Mouse (Mus musculus) embryonic fibroblast, embryonic 13.5 days (primary cell): ENCODE measurements around the gene Ralgps2. TPM values are rescaled to one million over a fixed set of nuclear protein-coding genes. Genes with fewer than 3 reads are reported as not detected.

Experiments used
- H3K27ac ChIP-seq: 2 replicates; pipeline ENCODE4 v1.5.1; 2012; ENCODE audit warnings: low read length, control low read depth, inconsistent platforms; ENCODE audit not compliant: insufficient read depth
- H3K4me1 ChIP-seq: 2 replicates; pipeline ENCODE4 v1.6.1; 2011; ENCODE audit warnings: low read length; ENCODE audit not compliant: control insufficient read depth, insufficient read depth
- H3K4me3 ChIP-seq: 2 replicates; pipeline ENCODE4 v1.5.1; 2011; ENCODE audit warnings: mild to moderate bottlenecking, control low read depth, low read length; ENCODE audit not compliant: insufficient read depth
- CTCF ChIP-seq: IDR thresholded peaks from 2 replicates; pipeline ENCODE4 v1.5.1; 2011; ENCODE audit warnings: mild to moderate bottlenecking, control low read depth, low read length, moderate library complexity, borderline replicate concordance; ENCODE audit not compliant: insufficient read depth
- POLR2A ChIP-seq: IDR thresholded peaks from 2 replicates; pipeline ENCODE4 v1.6.1; 2011; ENCODE audit warnings: low read depth, mild to moderate bottlenecking, control low read depth, low read length, moderate library complexity
- polyA plus RNA-seq: library from polyadenylated mRNA; stranded (reverse); fragments of >200 nt; gene quantifications from 2 replicates; pipeline ENCODE4 v1.2.4, GENCODE M21; 2011; ENCODE audit warnings: low read depth; ENCODE audit not compliant: missing spikeins, insufficient read length

Gene Ralgps2
- polyA plus RNA-seq, 1 experiment = 10.7 TPM

- H3K27ac ChIP-seq = peak overlapping the region; percentile 80; the same call in 1 of the 2 replicates
- H3K4me1 ChIP-seq = peaks cover 5% of the 10 kb centered on the region; the same call in 1 of the 2 replicates
- H3K4me3 ChIP-seq = no peak overlapping the region
- no peak for TF ChIP-seq POLR2A
Measured at GRCm38 (mm10) chr1:156779595-156779994, 159.8 kb downstream of the Ralgps2 start.

GRCm38 (mm10) chr1:156778977-156779376, 160.4 kb downstream of the Ralgps2 start:
- H3K4me3 ChIP-seq = no peak overlapping the region
- no peak for TF ChIP-seq CTCF
- TF ChIP-seq POLR2A = no peak
- H3K4me1 ChIP-seq = peaks cover 5% of the 10 kb centered on the region; the same call in 1 of the 2 replicates
- H3K27ac ChIP-seq = no peak overlapping the region

- peaks cover 5% of the 10 kb centered on the region; the same call in 1 of the 2 replicates for H3K4me1 ChIP-seq
- H3K4me3 ChIP-seq = no peak overlapping the region
- TF ChIP-seq POLR2A (no peak), CTCF (no peak)
- H3K27ac ChIP-seq = no peak overlapping the region
Measured at GRCm38 (mm10) chr1:156777896-156778295, 161.5 kb downstream of the Ralgps2 start.

GRCm38 (mm10) chr1:156775983-156776382, 163.4 kb downstream of the Ralgps2 start:
- H3K27ac ChIP-seq = no peak overlapping the region
- no peaks in the 10 kb centered on the region for H3K4me1 ChIP-seq
- TF ChIP-seq CTCF (no peak), POLR2A (no peak)
- H3K4me3 ChIP-seq = no peak overlapping the region

GRCm38 (mm10) chr1:156775190-156775589, 164.2 kb downstream of the Ralgps2 start:
- H3K4me1 ChIP-seq = no peaks in the 10 kb centered on the region
- no peak overlapping the region for H3K27ac ChIP-seq
- TF ChIP-seq CTCF = no peak
- no peak overlapping the region for H3K4me3 ChIP-seq

GRCm38 (mm10) chr1:156770845-156771244, 168.6 kb downstream of the Ralgps2 start:
- Histone ChIP-seq H3K27ac (no peak overlapping the region), H3K4me1 (no peaks in the 10 kb centered on the region), H3K4me3 (no peak overlapping the region)
- TF ChIP-seq POLR2A = no peak
- TF ChIP-seq CTCF = no peak

- H3K27ac ChIP-seq = no peak overlapping the region
- no peaks in the 10 kb centered on the region for H3K4me1 ChIP-seq
- TF ChIP-seq CTCF (no peak), POLR2A (no peak)
- no peak overlapping the region for H3K4me3 ChIP-seq
Measured at GRCm38 (mm10) chr1:156769621-156770297, 169.7 kb downstream of the Ralgps2 start.

GRCm38 (mm10) chr1:156769163-156769562, 170.3 kb downstream of the Ralgps2 start:
- no peak overlapping the region for H3K27ac ChIP-seq
- no peak overlapping the region for H3K4me3 ChIP-seq

GRCm38 (mm10) chr1:156765311-156765710, 174.1 kb downstream of the Ralgps2 start:
- Histone ChIP-seq H3K4me3 (no peak overlapping the region), H3K4me1 (peaks cover 3% of the 10 kb centered on the region; the same call in 1 of the 2 replicates), H3K27ac (no peak overlapping the region)
- no peak for TF ChIP-seq POLR2A
- no peak for TF ChIP-seq CTCF

More at GRCm38 (mm10) chr1:156769163-156769562, 170.3 kb downstream of the Ralgps2 start:
- TF ChIP-seq POLR2A = no peak
- no peak for TF ChIP-seq CTCF
- no peaks in the 10 kb centered on the region for H3K4me1 ChIP-seq

- peaks cover 3% of the 10 kb centered on the region; the same call in 1 of the 2 replicates for H3K4me1 ChIP-seq
Measured at GRCm38 (mm10) chr1:156764584-156764983, 174.8 kb downstream of the Ralgps2 start.

More at GRCm38 (mm10) chr1:156764584-156764983, 174.8 kb downstream of the Ralgps2 start:
- H3K27ac ChIP-seq = no peak overlapping the region
- no peak overlapping the region for H3K4me3 ChIP-seq
- TF ChIP-seq POLR2A (no peak), CTCF (no peak)
